Mouse (Mus musculus) midbrain, embryonic 10.5 days (tissue): ENCODE results near the gene Adamtsl1. TPM values are rescaled to one million over a fixed set of nuclear protein-coding genes. Genes with fewer than 3 reads are reported as not detected.

Experiments
- DNase-seq: peaks from one replicate; pipeline ENCODE4 v3.0.0-alpha.2; 2017; ENCODE audit warnings: low spot score
- H3K27ac ChIP-seq: fragments of 300-500 bp; sonication (generic); replicated peaks from 2 replicates; pipeline ENCODE4 v1.5.1; 2016; ENCODE audit warnings: mild to moderate bottlenecking
- H3K27me3 ChIP-seq: fragments of 300-500 bp; sonication (generic); 2 replicates; pipeline ENCODE4 v1.6.1; 2016; ENCODE audit warnings: low read depth, mild to moderate bottlenecking; ENCODE audit not compliant: poor library complexity, severe bottlenecking
- H3K36me3 ChIP-seq: fragments of 300-500 bp; sonication (generic); 2 replicates; pipeline ENCODE4 v1.6.1; 2016; ENCODE audit warnings: mild to moderate bottlenecking, moderate library complexity
- H3K4me1 ChIP-seq: fragments of 300-500 bp; sonication (generic); 2 replicates; pipeline ENCODE4 v1.6.1; 2016
- H3K4me3 ChIP-seq: fragments of 300-500 bp; sonication (generic); 2 replicates; pipeline ENCODE4 v1.5.1; 2016; ENCODE audit warnings: mild to moderate bottlenecking, moderate library complexity
- H3K9me3 ChIP-seq: fragments of 300-500 bp; sonication (generic); replicated peaks from 2 replicates; pipeline ENCODE4 v1.6.1; 2016; ENCODE audit warnings: mild to moderate bottlenecking
- WGBS: fragments of 180-500 bp; shearing (Covaris S2); methylation state at CpG from one replicate; pipeline ENCODE4 v1.1.7; 2016; 5-methylcytosine and 5-hydroxymethylcytosine counted together
- polyA plus RNA-seq: library from polyadenylated mRNA; unstranded; fragments of >200 nt; fragmentation: Nextera tagmentation; extraction: Ambion mirVana; gene quantifications from 2 replicates; pipeline ENCODE4 v1.2.1, GENCODE M21; 2016

The Adamtsl1 gene
- polyA plus RNA-seq: 4.4 and 5.1 TPM in 2 replicates

GRCm38 (mm10) chr4:85513792-85514191 lies at the start of gene Adamtsl1:
Gene Adamtsl1 (plus strand): TSS chr4:85514172.
- Histone ChIP-seq H3K27me3 (peaks cover 56% of the 10 kb centered on the region), H3K4me1 (peaks cover 19% of the 10 kb centered on the region), H3K4me3 (peak within 1 kb of the TSS; percentile 75), H3K36me3 (no peaks in the 10 kb centered on the region), H3K27ac (peak within 1 kb of the TSS; percentile 76), H3K9me3 (no peaks in the 10 kb centered on the region)
- 4% methylated on average over 9 of the region's 9 CpGs for WGBS
- no peak for DNase-seq

- no peak for DNase-seq
- H3K36me3 ChIP-seq: no peaks in the 10 kb centered on the region
- no peak overlapping the region for H3K27ac ChIP-seq
- no peaks in the 10 kb centered on the region for H3K27me3 ChIP-seq
- no peak overlapping the region for H3K4me3 ChIP-seq
- 96% methylated on average over 6 of the region's 6 CpGs for WGBS
- peaks cover 3% of the 10 kb centered on the region for H3K4me1 ChIP-seq
- no peaks in the 10 kb centered on the region for H3K9me3 ChIP-seq
Observed at GRCm38 (mm10) chr4:85483586-85483985, 30.4 kb upstream of the Adamtsl1 start.

- H3K36me3 ChIP-seq: no peaks in the 10 kb centered on the region
- 76% methylated on average over 10 of the region's 10 CpGs for WGBS
Observed at GRCm38 (mm10) chr4:85486316-85486946, 27.5 kb upstream of the Adamtsl1 start.

GRCm38 (mm10) chr4:85505718-85506117 lies 8.3 kb upstream of the Adamtsl1 start:
- Histone ChIP-seq H3K4me3 (no peak overlapping the region), H3K9me3 (no peaks in the 10 kb centered on the region), H3K27ac (no peak overlapping the region), H3K27me3 (no peaks in the 10 kb centered on the region), H3K36me3 (no peaks in the 10 kb centered on the region), H3K4me1 (no peaks in the 10 kb centered on the region)
- WGBS: 77% methylated on average over 3 of the region's 3 CpGs
- DNase-seq: no peak

More at GRCm38 (mm10) chr4:85486316-85486946, 27.5 kb upstream of the Adamtsl1 start:
- H3K9me3 ChIP-seq: no peaks in the 10 kb centered on the region
- H3K27ac ChIP-seq: no peak overlapping the region
- peaks cover 3% of the 10 kb centered on the region for H3K4me1 ChIP-seq
- H3K4me3 ChIP-seq: no peak overlapping the region
- no peak for DNase-seq
- no peaks in the 10 kb centered on the region for H3K27me3 ChIP-seq

GRCm38 (mm10) chr4:85506976-85507375 lies 7.0 kb upstream of the Adamtsl1 start:
- H3K27me3 ChIP-seq: peaks cover 6% of the 10 kb centered on the region; the same call in 1 of the 2 replicates
- 70% methylated on average over 2 of the region's 2 CpGs for WGBS
- DNase-seq: no peak

GRCm38 (mm10) chr4:85507491-85507890 lies 6.5 kb upstream of the Adamtsl1 start:
- no peaks in the 10 kb centered on the region for H3K9me3 ChIP-seq
- DNase-seq: no peak
- H3K4me3 ChIP-seq: no peak overlapping the region
- H3K36me3 ChIP-seq: no peaks in the 10 kb centered on the region
- H3K27ac ChIP-seq: no peak overlapping the region
- 88% methylated on average over 5 of the region's 5 CpGs for WGBS
- peaks cover 11% of the 10 kb centered on the region for H3K27me3 ChIP-seq
- H3K4me1 ChIP-seq: no peaks in the 10 kb centered on the region

More at GRCm38 (mm10) chr4:85506976-85507375, 7.0 kb upstream of the Adamtsl1 start:
- H3K27ac ChIP-seq: no peak overlapping the region
- H3K4me1 ChIP-seq: no peaks in the 10 kb centered on the region
- H3K4me3 ChIP-seq: no peak overlapping the region
- no peaks in the 10 kb centered on the region for H3K9me3 ChIP-seq
- H3K36me3 ChIP-seq: no peaks in the 10 kb centered on the region

- peaks cover 56% of the 10 kb centered on the region for H3K27me3 ChIP-seq
- WGBS: 49% methylated on average over 7 of the region's 7 CpGs
Observed at GRCm38 (mm10) chr4:85513288-85513687, 684 bp upstream of the Adamtsl1 start.

GRCm38 (mm10) chr4:85514205-85514681 lies 271 bp downstream of the Adamtsl1 start:
- Histone ChIP-seq H3K27ac (peak overlapping the region; percentile 76), H3K27me3 (peaks cover 56% of the 10 kb centered on the region), H3K9me3 (no peaks in the 10 kb centered on the region), H3K4me3 (peak overlapping the region; percentile 75), H3K4me1 (peaks cover 19% of the 10 kb centered on the region), H3K36me3 (no peaks in the 10 kb centered on the region)
- WGBS: under 1% methylated on average over 33 of the region's 33 CpGs
- peak; percentile 75 for DNase-seq

More at GRCm38 (mm10) chr4:85513288-85513687, 684 bp upstream of the Adamtsl1 start:
- H3K4me1 ChIP-seq: peaks cover 19% of the 10 kb centered on the region
- no peaks in the 10 kb centered on the region for H3K9me3 ChIP-seq
- H3K4me3 ChIP-seq: peak overlapping the region; percentile 75
- H3K27ac ChIP-seq: no peak overlapping the region; the same call in 1 of the 2 replicates
- no peaks in the 10 kb centered on the region for H3K36me3 ChIP-seq
- no peak for DNase-seq

GRCm38 (mm10) chr4:85526966-85527566 lies 13.1 kb downstream of the Adamtsl1 start:
- Histone ChIP-seq H3K4me3 (no peak overlapping the region), H3K27me3 (no peaks in the 10 kb centered on the region), H3K4me1 (no peaks in the 10 kb centered on the region), H3K27ac (no peak overlapping the region), H3K9me3 (no peaks in the 10 kb centered on the region), H3K36me3 (no peaks in the 10 kb centered on the region)
- DNase-seq: no peak
- 91% methylated on average over 7 of the region's 7 CpGs for WGBS

GRCm38 (mm10) chr4:85529852-85530251 lies 15.9 kb downstream of the Adamtsl1 start:
- no peak for DNase-seq
- 89% methylated on average over 1 of the region's 1 CpGs for WGBS
- H3K27me3 ChIP-seq: no peaks in the 10 kb centered on the region
- no peaks in the 10 kb centered on the region for H3K9me3 ChIP-seq
- H3K4me3 ChIP-seq: no peak overlapping the region
- no peaks in the 10 kb centered on the region for H3K36me3 ChIP-seq
- H3K4me1 ChIP-seq: no peaks in the 10 kb centered on the region
- H3K27ac ChIP-seq: no peak overlapping the region

GRCm38 (mm10) chr4:85539677-85540076 lies 25.7 kb downstream of the Adamtsl1 start:
- Histone ChIP-seq H3K27me3 (no peaks in the 10 kb centered on the region), H3K27ac (no peak overlapping the region), H3K4me1 (no peaks in the 10 kb centered on the region), H3K4me3 (no peak overlapping the region), H3K9me3 (no peaks in the 10 kb centered on the region), H3K36me3 (no peaks in the 10 kb centered on the region)
- DNase-seq: no peak
- 87% methylated on average over 5 of the region's 5 CpGs for WGBS

- Histone ChIP-seq H3K4me1 (no peaks in the 10 kb centered on the region), H3K27me3 (no peaks in the 10 kb centered on the region), H3K36me3 (no peaks in the 10 kb centered on the region), H3K9me3 (no peaks in the 10 kb centered on the region), H3K4me3 (no peak overlapping the region), H3K27ac (no peak overlapping the region)
- WGBS: 87% methylated on average over 4 of the region's 4 CpGs
- no peak for DNase-seq
Observed at GRCm38 (mm10) chr4:85543221-85543620, 29.2 kb downstream of the Adamtsl1 start.

GRCm38 (mm10) chr4:85554696-85555095 lies 40.7 kb downstream of the Adamtsl1 start:
- DNase-seq: no peak
- WGBS: 80% methylated on average over 3 of the region's 3 CpGs
- Histone ChIP-seq H3K36me3 (no peaks in the 10 kb centered on the region), H3K4me1 (no peaks in the 10 kb centered on the region), H3K27me3 (no peaks in the 10 kb centered on the region), H3K27ac (no peak overlapping the region), H3K4me3 (no peak overlapping the region), H3K9me3 (no peaks in the 10 kb centered on the region)
